Mouse (Mus musculus) adrenal gland, adult 18-20 months (tissue): ENCODE results near the gene Dcbld2. TPM values are rescaled to one million over a fixed set of nuclear protein-coding genes. Genes with fewer than 3 reads are reported as not detected.

Source experiments
- DNase-seq, 2 experiments: peaks; one replicate each; pipeline ENCODE4 v3.0.0; 2021 to 2022; ENCODE audit warnings: low spot score in 2 of 2
- long read RNA-seq, 2 experiments: library from polyadenylated mRNA; stranded (forward); transcript quantifications; one replicate each; pipeline ENCODE4 v2.0.0; 2021
- total RNA-seq, 2 experiments: library from RNA; stranded (reverse); gene quantifications; 1 replicate in 1 of 2; 2 replicates in 1 of 2; pipeline ENCODE4 v1.2.3; 2021

The Dcbld2 gene
- 10 to 100 TPM in 1 of 2 experiments, 1 to 10 TPM in 1; 8.3 to 11.6 TPM for total RNA-seq
- long read RNA-seq, experiment 1, full-length matches to known transcripts: 5 of 11 reads
- long read RNA-seq, experiment 1, partial matches to known transcripts: 0 of 11 reads
- long read RNA-seq, experiment 1, other reads (novel, unspliced or antisense): 6 of 11 reads
- long read RNA-seq, experiment 2, full-length matches to known transcripts: 1 of 9 reads
- long read RNA-seq, experiment 2, partial matches to known transcripts: 1 of 9 reads
- long read RNA-seq, experiment 2, other reads (novel, unspliced or antisense): 7 of 9 reads

DNA sequence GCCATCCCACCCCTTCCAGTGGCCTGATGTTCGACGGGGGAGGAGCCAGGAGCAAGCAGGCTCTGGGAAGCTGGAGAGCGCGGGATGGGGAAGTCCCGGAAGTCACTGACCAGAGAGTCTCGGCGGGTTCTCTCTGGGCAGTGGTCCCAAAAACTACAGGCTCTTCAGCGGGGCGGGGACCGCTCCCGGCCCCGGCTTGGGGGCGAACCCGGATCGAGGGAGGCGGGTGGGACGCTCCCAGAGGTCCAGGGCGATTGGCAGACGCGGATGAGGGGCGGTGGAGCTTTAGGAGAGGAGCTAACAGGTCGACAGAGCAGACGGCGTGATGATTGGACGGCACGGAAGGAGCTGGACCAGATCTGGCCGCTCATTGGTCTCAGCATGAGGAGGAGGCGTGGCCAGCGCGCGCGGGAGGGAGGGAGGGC is at the start of gene Dcbld2:
Dcbld2 (plus strand) TSS at position 382 of the 425 bp plus-strand sequence.
- peak; percentile 89 to 92 for DNase-seq

DNA sequence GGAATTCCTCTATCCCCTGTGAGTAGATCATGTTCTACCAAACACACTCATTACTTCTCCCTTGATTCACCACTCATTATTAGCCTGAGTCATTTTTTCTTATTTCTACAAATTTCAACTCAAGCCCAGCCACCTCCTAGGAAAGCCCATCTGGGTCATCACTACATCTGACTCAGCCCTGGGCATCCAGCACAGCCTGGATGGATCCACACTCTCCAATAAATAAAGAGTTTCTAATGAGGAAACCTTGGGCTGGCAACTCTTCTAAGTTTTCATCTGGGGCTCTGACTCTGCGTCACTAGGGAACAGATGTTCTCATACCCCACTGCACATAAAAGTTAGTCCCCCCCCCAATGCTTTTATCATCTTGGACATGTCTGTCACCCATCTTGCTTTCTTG is 31.1 kb upstream of the Dcbld2 start:
- DNase-seq: no peak

DNA sequence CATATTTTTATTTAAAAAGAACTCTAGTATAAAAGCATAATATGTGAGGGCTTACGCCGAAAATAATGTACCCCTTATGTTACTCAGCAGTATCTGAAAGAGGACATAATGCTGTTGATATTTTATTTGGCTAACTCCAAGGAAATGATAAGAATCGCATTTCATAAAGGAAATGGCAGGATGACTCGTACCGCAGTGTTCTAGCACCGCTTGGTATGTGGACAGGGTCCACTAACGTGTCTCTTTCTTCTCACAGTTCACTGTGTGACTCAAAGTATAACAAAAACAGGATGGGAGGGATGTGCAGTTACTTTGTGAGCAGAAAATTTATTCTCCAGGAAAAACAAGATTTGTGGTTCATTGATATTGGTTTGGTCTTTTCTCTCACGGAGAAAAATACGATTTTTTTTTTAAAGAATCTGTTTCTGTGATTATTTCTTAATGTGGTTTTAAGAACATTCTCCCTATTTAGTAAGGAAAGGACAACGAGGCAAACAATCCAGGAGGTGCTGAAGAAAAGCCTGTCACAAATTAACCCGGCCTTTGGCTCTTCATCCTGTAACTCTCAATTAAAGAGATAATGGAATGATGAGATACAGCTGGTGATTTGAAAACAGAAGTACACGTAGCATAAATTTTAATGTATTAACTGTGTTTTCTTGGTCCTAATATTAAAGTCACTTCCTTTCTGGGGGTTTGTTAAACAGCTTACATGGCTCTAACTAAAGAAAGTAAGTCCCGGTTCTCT is 30.3 kb upstream of the Dcbld2 start:
- no peak for DNase-seq

DNA sequence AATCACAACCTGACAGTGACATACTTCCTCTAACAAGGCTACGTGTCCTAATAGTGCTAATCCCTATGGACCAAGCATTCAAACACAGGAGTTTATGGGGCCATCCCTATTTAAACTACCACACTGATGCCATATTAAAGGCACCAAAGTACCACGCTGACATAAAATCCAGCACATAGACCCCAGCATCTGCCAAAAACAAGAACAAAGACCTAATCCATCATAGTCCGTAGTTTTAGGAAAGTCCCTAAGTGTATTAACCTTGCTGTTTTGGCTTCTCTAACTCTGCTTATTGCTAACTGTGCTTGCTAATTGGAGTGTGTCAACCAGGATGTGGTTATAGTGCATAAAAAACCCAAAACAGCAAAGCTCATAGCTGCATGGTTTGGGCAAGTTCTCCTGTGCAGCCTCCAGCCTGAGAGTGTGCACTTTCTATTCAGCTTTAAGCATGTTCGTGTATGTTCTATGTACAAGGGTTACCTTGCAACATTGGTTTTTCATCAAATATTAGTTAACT is 21.9 kb upstream of the Dcbld2 start:
- DNase-seq: no peak

DNA sequence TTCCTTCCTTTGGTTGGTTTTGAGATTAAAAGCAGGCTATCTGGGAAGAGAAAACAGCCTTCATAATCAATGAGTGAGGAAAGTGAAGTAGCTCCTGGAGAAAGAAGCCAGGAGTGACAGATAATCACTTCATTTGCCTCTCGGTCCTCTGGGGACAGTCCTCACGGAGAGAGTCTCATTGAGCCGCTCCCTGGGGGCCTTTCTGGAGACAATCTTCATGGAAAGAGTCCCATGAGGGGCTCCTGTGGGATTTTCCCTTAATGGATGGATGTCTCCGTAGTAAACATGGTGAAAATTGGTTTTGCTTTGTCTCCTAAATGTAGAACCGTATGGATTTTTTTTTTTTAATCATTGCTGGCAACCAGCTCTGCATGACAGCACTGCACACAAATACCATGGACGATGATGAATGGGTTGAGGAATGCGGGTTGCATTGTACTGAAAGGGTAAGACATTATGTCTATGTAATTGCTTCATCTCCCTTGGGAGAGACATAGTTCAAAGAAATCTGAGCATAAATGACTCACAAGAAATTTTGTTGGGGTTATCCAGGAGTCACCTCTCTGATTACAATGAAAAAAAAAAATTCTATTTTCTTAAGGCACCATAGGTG is 19.0 kb upstream of the Dcbld2 start:
- no peak for DNase-seq

DNA sequence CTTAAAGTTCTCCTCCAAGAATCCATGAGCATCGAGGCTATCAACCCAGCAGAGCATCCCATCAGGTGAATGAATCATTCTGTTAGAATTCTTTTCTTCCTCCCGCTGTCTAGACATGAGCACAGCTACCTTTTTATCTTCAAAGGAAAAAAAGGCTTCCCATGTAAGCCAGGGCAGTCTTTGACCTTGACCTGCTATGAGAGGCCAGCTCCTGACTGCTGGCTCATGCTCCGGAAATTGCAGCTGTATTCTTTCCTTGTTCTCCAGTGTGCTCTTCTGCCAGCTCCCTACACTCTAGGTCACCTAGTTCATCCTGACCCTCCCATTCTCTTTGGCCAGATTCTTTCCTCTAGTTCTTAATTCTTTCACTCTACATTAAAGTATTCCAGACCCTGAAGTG is 15.2 kb upstream of the Dcbld2 start:
- DNase-seq: no peak

DNA sequence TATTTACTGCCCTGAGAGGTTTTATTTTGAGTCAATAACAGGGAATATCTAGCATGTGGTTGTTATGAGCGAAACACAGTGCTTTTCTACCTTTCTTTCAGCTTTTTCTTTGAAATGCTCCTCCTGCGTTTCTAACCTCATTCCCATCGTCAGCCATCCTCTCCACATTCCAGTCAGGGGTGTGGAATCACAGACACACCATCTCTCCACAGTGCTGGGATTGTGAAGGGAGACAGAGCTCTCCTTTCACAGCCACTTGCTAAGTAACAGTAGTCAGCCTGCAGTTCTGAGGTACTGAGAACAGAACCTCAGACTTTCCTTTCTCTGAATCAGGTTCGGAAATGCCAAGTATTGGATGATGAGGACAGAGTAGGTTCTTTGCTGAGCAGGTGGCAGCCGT is 14.1 kb upstream of the Dcbld2 start:
- no peak for DNase-seq

DNA sequence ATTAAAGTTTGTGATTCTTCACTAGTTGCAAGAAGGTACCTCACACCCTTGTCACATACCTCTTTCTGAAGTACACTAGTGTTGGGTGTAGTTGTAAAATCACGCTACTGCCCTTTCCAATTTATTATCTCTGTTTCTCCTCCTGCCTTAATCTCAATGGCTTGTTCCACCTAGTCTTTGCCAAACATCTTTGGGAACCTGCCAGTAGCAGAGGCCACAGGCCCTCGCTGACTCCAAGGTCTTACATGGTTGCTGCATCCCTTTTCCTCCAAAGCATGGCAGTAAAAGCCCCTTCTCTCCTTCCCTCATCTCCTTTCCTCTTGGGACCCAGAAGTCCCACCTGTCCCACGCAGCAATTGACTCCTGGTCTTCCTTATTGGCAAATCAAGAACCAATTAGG is 9.6 kb upstream of the Dcbld2 start:
- DNase-seq: no peak

DNA sequence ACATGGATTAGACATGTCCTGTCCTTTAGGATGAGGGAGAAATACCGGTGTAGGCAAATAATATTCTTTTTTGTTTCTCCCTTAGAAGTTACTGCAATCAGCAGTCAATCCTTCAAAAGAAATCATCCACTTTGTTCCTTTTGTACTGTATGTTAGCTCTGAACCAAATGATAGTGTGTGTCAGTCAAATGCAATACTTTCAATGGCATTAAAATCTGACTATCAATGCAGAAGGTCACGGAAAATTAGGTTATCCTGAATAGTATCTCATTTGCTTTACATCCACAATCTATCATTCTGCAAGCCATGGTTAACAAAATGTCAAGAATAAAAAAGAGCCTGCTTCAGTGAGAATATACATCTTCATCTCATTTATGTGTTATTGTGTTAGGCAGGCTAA is 7.2 kb upstream of the Dcbld2 start:
- no peak for DNase-seq

DNA sequence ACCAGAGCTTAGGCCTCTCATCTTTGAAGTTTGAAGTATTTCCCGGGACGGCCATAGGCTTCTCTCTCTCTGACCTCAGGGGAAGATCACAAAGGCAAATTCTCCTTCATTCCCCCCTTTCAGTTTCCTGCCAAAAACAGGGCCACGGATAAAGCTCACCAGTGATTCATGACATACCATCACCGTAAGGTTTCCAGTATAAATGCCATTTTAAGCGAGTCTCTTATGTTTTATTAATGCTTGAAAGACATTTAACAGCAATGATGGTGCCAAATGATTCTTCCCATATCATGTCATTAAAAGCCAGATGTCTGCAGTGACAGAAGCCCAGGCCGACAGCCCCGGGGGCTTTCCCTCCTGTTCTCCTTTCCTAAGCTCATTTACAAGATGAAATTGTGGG is 3.6 kb upstream of the Dcbld2 start:
- no peak for DNase-seq

DNA sequence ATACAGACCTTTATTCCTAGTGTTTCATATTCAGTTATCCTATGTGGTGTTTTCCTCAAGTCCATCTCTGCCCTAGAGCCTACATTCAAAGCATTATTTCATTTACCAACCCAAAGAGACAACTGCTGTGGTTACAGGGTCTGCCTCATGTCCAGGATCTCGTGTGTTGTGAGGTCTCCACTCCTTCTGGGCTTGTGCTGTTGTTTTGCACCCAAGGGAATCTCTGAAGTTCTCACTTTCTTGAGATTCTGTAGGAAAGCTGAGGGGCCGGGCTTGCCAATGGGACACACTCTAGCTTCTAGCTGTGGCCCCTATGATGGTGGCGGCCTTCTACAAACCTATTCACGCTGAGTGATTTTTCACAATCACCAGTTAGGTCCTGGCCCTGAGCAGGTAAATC is 3.0 kb upstream of the Dcbld2 start:
- DNase-seq: no peak

DNA sequence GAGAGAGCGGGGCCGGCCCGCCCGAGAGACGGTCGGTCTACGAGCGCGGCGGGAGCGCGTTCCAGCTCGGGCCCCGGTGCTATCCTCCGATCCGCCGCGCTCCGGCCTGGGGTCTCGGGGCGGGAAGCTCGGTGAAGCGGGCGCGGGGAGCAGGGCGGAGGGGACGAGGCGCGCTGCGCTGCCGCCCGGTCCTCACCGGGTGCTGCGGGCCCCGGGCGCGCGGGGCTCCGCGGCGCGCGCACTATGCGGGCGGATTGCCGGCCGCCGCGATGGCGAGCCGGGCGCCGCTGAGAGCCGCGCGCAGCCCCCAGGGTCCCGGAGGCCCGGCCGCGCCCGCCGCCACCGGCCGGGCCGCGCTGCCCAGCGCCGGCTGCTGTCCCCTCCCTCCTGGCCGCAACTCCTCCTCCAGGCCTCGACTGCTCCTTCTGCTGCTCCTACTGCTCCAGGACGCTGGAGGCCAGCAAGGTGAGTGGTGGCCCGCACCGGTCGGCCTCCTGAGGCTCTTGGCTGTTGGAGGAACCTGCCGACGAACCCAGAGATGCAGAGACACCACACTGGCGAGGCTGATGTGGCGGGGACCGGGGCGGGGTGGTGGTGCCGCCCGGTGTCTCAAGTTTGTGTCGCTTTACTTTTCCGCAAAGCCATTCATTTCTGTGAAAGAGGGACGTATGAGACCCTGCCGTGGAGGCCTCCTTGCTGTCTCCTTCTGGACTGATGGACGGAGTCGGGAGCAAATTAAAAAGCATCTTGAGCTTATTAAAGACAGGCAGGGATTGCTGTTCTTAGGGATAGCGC is 441 bp downstream of the Dcbld2 start:
- DNase-seq: peak in 1 of 2 experiments; percentile 48

DNA sequence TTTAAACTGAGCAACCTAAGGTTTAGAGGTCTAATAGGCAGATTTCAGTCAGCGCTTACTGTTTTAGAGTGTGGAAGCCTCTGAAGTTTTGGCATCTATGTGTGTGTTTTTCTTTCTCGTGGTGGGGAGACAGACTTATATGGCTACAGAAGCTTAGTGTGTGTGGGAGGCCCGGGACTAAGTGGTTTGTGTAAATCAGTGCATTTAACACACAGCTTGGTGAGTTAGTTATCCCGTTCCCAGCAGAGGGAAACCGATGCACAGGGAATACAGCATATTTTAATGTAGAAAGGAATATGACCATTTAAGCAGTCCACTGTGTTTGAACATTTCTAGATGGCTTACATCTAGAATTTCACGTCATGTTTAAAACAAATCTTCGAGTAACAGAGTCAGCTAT is 1.6 kb downstream of the Dcbld2 start:
- no peak for DNase-seq

DNA sequence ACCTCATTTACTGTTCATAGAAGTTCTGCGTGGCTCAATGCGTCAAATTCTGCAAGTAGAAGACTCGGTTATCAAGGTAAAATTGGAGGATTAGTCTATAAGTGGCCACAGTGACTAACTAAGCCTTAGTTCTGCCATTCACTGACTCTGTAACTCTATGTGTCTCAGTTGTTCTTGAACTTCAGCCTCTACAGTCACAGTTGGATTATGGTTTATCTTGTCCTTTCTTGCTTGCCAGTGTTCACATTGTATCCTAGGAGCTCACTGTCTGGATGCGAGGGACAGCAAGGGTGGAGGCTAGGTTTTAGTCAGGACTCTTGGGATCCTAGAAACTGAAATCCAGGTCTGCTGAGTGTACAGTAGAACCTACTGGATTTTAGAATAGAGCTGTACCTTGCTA is 6.6 kb downstream of the Dcbld2 start:
- DNase-seq: no peak

DNA sequence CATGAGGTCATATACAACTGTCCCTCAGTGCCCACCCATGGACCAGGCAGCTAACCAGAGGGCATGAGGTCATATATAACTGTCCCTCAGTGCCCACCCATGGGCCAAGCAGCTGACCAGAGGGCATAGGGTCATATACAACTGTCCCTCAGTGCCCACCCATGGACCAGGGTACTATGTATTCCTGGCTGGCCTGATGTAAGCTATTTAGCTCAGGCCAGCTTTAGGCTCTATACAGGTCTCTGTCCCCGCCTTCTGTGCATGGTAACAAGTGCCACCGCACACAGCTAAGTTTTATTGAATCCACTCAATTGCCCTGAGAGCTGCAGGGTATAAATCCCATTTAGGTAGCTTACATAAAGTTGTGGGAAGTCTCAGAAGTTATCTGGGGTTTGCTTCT is 7.3 kb downstream of the Dcbld2 start:
- DNase-seq: no peak

DNA sequence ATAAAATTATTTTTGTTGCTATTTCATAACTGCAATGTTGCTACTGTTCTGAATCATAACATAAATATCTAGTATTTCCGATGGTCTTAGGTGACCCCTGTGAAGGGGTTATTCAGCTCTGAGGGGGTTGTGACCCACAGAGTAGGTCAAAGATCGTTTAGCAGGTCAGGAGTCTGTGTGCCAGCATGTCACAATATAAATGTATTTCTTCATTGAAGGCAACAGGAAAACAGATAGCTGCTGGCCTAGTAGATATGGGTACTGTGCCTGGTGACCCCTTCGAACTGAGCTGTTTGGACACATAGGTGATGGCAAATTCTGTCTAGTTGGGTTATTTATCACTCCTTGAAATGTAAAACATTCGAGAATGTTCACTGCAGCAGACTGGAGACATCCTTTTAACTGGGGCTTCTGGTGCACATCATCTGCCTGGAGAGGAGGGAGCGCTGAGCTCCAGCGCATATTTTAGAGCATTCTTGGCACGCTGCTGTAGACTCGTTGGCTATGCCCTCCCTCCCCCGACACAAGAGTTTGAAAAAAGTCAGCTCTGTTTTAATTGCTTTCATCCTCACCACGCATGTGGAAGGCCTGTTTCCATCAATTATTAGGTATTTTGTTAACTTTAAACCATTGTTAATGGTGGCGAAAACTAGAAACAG is 13.6 kb downstream of the Dcbld2 start:
- DNase-seq: no peak

DNA sequence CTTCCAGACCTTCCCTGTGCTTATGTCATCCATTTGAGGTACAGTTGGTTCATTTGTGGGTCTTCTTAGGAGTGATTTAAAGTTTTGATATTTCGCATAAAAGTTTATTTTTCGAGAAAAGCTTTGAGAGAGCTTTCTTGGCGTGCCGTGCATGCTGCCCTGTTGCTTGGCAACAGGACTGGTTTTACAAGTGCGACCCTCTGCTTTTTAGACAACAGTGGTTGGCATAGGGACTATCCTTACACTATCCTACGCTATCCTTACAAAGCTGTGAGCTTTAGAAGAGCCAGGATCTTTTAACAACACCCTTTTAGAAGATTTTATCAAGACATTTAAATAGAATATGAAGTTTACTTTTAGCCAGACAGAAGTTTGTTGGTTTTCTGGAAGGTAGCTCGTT is 22.0 kb downstream of the Dcbld2 start:
- no peak for DNase-seq

DNA sequence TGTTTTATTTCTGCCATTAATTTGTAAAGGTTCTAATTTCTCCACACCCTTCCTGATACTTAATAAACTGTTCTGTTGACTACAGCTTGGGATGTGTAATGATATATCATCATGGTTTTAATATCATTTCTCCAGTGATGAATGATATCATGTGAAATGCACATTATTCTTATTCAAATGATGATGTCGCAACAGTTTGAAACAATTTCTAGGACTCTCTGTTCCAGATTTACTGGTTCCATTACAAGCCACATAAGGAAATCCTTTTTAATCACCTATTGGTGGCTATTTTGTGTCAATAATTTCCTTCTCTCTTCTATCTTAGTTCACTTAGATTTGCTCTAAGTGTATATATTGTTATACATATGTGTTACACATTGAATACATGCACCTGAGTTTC is 24.1 kb downstream of the Dcbld2 start:
- no peak for DNase-seq

DNA sequence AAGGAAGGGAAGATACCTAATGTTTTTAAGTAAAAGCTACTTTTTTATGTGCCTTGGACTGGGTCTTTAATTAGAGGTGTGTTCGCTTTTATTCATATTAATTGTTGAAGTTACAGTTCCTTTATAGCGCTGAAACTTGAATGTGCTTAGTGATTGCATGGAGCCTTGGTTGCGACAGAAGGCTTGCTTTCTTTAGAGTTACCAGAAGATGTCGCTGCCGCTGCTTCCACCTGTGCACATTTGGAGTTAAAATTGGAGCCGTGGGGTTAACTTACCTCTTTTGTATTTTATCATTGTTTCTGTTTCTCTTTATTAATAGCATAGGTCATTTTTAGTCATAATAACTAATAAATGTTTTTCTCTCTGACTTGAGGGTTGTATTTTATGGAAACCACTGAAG is 36.5 kb downstream of the Dcbld2 start:
- DNase-seq: no peak

DNA sequence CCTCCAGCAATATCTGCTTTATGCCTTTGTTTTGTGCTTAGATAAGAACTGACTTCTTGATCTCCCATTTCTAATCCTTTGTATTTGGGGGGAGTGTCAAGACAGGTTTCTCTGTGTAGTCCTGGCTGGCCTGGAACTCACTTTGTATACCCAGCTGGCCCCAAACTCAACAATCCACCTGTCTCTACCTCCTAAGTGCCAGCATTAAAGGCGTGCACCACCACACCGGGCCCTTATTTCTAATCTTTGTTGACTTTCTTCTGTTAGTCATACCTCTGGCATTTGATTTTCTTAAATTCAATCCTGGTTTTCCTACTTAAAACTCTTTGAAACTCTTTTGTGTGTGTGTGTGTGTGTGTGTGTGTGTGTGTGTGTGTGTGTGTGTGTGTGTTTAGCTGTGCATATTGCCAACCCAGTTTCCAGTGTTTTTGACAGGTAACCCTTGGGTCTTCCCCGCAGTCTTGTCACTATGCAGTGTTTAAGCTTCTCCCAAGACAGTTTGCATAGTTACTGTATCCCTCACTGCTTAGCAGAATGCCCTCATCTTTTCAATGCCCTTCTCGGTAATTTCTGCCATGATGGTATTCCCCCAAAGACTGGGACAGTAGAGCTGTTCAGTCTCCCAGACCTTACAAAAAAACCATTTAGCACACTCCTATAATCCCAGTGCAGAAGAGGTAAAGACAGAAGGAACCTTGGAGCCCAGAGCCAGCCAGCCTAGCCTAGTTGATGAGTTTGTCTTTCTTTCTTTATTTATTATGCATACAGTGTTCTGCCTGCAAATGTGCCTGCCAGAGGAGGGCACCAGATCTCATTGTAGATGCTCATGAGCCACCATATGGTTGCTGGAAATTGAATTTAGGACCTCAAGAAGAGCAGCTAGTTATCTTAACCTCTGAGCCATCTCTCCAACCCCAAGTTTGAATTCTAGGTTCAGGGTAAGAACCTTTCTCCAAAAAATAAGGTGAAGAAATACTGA is 38.3 kb downstream of the Dcbld2 start:
- no peak for DNase-seq
